13 mouse cellular contexts compared by ENCODE assay signal in the genomic region with DNA sequence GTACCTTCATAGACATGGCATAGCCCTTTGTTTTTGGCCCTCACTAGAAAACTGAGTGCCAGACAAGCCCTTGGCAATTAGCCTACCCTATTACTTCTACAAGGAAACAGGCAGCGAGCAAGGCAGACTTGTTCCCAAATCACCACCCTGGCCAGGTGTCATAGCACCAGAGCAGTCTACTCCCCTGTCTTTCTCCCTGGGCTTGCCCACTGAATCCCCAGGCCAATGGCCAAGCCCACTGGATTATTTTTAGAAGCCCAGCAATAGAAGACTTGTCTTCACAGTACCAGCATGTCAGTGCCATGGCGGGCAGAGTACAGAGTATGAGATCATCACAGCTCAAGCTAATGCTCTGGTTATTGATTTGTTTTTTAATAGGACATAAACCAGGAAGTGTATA. TPM values are rescaled to one million over a fixed set of nuclear protein-coding genes. Genes with fewer than 3 reads are reported as not detected.
DNase-seq lines count a peak whose midpoint lies in the region; ATAC-seq lines count a peak whose summit lies in the region.
"Had no signal": no experiment of that assay in that cellular context is flagged by ENCODE, and none has a peak within 500 bp of the region (broad histone marks: within the 10 kb centered on the region; RNA-seq: fewer than 3 reads in every experiment).

No protein-coding gene starts in this region.

- H3K27me3 ChIP-seq in heart, embryonic 13.5 days (replicated peaks): no peaks in the 10 kb centered on the region
- H3K27me3 ChIP-seq in heart, embryonic 12.5 days (replicated peaks): no peaks in the 10 kb centered on the region
- no peaks in the 10 kb centered on the region for H3K27me3 ChIP-seq in liver, embryonic 15.5 days
- no peaks in the 10 kb centered on the region for H3K27me3 ChIP-seq in forebrain, embryonic 16.5 days (replicated peaks; ENCODE audit: control insufficient read depth, insufficient read depth, low read length)
- H3K27me3 ChIP-seq: Patski had no signal

- no peak overlapping the region for H3K9ac ChIP-seq in heart, embryonic 13.5 days
- no peak overlapping the region for H3K9ac ChIP-seq in heart, embryonic 12.5 days
- no peak overlapping the region for H3K9ac ChIP-seq in liver, embryonic 15.5 days
- no peak overlapping the region for H3K9ac ChIP-seq in forebrain, embryonic 16.5 days (replicated peaks; ENCODE audit: low read depth, low read length)

- H3K27ac ChIP-seq in heart, embryonic 13.5 days (replicated peaks): peak overlapping the region; percentile 55; the same call in 1 of the 2 replicates
- H3K27ac ChIP-seq in heart, embryonic 12.5 days (ENCODE audit: poor library complexity, severe bottlenecking): no peak overlapping the region
- H3K27ac ChIP-seq in liver, embryonic 15.5 days (replicated peaks): peak overlapping the region; percentile 45
- no peak overlapping the region for H3K27ac ChIP-seq in forebrain, embryonic 16.5 days (ENCODE audit: low read length)
- H3K27ac ChIP-seq: hindbrain, embryonic 10.5 days; midbrain, embryonic 10.5 days had no signal

- no peaks in the 10 kb centered on the region for H3K9me3 ChIP-seq in heart, embryonic 13.5 days
- H3K9me3 ChIP-seq in heart, embryonic 12.5 days (replicated peaks): no peaks in the 10 kb centered on the region
- no peaks in the 10 kb centered on the region for H3K9me3 ChIP-seq in liver, embryonic 15.5 days (replicated peaks)
- no peaks in the 10 kb centered on the region for H3K9me3 ChIP-seq in forebrain, embryonic 16.5 days (ENCODE audit: control insufficient read depth, low read length)
- H3K9me3 ChIP-seq: hindbrain, embryonic 10.5 days; midbrain, embryonic 10.5 days had no signal

- H3K4me2 ChIP-seq in heart, embryonic 13.5 days: no peak overlapping the region
- no peak overlapping the region for H3K4me2 ChIP-seq in heart, embryonic 12.5 days
- H3K4me2 ChIP-seq in liver, embryonic 15.5 days: no peak overlapping the region
- no peak overlapping the region for H3K4me2 ChIP-seq in forebrain, embryonic 16.5 days (ENCODE audit: low read length)

- ATAC-seq in heart, embryonic 13.5 days (ENCODE audit: extremely low read depth, insufficient number of reproducible peaks, low FRiP score, low TSS enrichment): no peak
- no peak for ATAC-seq in heart, embryonic 12.5 days (ENCODE audit: insufficient number of reproducible peaks, low FRiP score)
- no peak for ATAC-seq in liver, embryonic 15.5 days (ENCODE audit: insufficient read depth)
- ATAC-seq in forebrain, embryonic 16.5 days: no peak
- ATAC-seq: Patski had no signal

- WGBS in heart, embryonic 13.5 days: 50% methylated on average over 2 of the region's 2 CpGs
- 71% methylated on average over 2 of the region's 2 CpGs for WGBS in heart, embryonic 12.5 days
- WGBS in liver, embryonic 15.5 days (ENCODE audit: insufficient replicate concordance): 85% methylated on average over 2 of the region's 2 CpGs
- 84% methylated on average over 2 of the region's 2 CpGs for WGBS in forebrain, embryonic 16.5 days

- peaks cover 97% of the 10 kb centered on the region for H3K36me3 ChIP-seq in heart, embryonic 13.5 days
- H3K36me3 ChIP-seq in heart, embryonic 12.5 days: peaks cover 89% of the 10 kb centered on the region
- peaks cover 81% of the 10 kb centered on the region for H3K36me3 ChIP-seq in liver, embryonic 15.5 days (replicated peaks)
- H3K36me3 ChIP-seq in forebrain, embryonic 16.5 days (ENCODE audit: control insufficient read depth, insufficient read depth): peaks cover 14% of the 10 kb centered on the region

- DNase-seq in cerebellum, adult 18-20 months: peak; percentile 43 to 56
- no peak for DNase-seq in cerebellum, postnatal 4 days (ENCODE audit: low spot score in 2 of 2)
- no peak for DNase-seq in liver
- DNase-seq in spleen, adult 18-20 months: no peak
- DNase-seq: lung, postnatal 14 days had no signal

- no peak overlapping the region for H3K4me3 ChIP-seq in heart, embryonic 13.5 days
- no peak overlapping the region for H3K4me3 ChIP-seq in heart, embryonic 12.5 days
- H3K4me3 ChIP-seq in liver, embryonic 15.5 days (replicated peaks): no peak overlapping the region
- no peak overlapping the region for H3K4me3 ChIP-seq in forebrain, embryonic 16.5 days (replicated peaks; ENCODE audit: low read length)
- H3K4me3 ChIP-seq: erythroblast, embryonic 14.5 days; hindbrain, embryonic 10.5 days; midbrain, embryonic 10.5 days had no signal

- H3K4me1 ChIP-seq in heart, embryonic 13.5 days: peaks cover 12% of the 10 kb centered on the region
- H3K4me1 ChIP-seq in heart, embryonic 12.5 days (replicated peaks): peaks cover 12% of the 10 kb centered on the region
- 0 out of 2 replicates have a peak, but pooled peaks cover 6% of the 10 kb centered on the region for H3K4me1 ChIP-seq in liver, embryonic 15.5 days (replicated peaks)
- H3K4me1 ChIP-seq in forebrain, embryonic 16.5 days (replicated peaks; ENCODE audit: control insufficient read depth, insufficient read depth, low read length): no peaks in the 10 kb centered on the region
- H3K4me1 ChIP-seq: hindbrain, embryonic 10.5 days; midbrain, embryonic 10.5 days had no signal

RNA-seq across cellular contexts. Expression of gene Aco2, which starts 26.6 kb away (rescaled TPM):
- 486 and 514 TPM in 2 replicates for polyA plus RNA-seq in heart, embryonic 13.5 days (2015; fragmentation: Nextera tagmentation; extraction: Ambion mirVana)
- 497 and 519 TPM in 2 replicates for polyA plus RNA-seq in heart, embryonic 12.5 days (2016; fragmentation: Nextera tagmentation; extraction: Ambion mirVana)
- polyA plus RNA-seq in liver, embryonic 15.5 days (2015; fragmentation: Nextera tagmentation; extraction: Ambion mirVana): 98.9 and 107 TPM in 2 replicates
- polyA plus RNA-seq in forebrain, embryonic 16.5 days (2015; fragmentation: Nextera tagmentation; extraction: Ambion mirVana): 259 and 260 TPM in 2 replicates

RNA-seq across cellular contexts. Expression of gene Phf5a, which starts 27.0 kb away (rescaled TPM):
- 92.7 and 114 TPM in 2 replicates for polyA plus RNA-seq in heart, embryonic 13.5 days (2015; fragmentation: Nextera tagmentation; extraction: Ambion mirVana)
- polyA plus RNA-seq in heart, embryonic 12.5 days (2016; fragmentation: Nextera tagmentation; extraction: Ambion mirVana): 88.9 and 89.3 TPM in 2 replicates
- polyA plus RNA-seq in liver, embryonic 15.5 days (2015; fragmentation: Nextera tagmentation; extraction: Ambion mirVana): 91.3 and 103 TPM in 2 replicates
- 130 and 132 TPM in 2 replicates for polyA plus RNA-seq in forebrain, embryonic 16.5 days (2015; fragmentation: Nextera tagmentation; extraction: Ambion mirVana)

RNA-seq across cellular contexts. Expression of gene Polr3h, which starts 27.3 kb away (rescaled TPM):
- polyA plus RNA-seq in heart, embryonic 13.5 days (2015; fragmentation: Nextera tagmentation; extraction: Ambion mirVana): 128 and 146 TPM in 2 replicates
- polyA plus RNA-seq in heart, embryonic 12.5 days (2016; fragmentation: Nextera tagmentation; extraction: Ambion mirVana): 106 and 121 TPM in 2 replicates
- 56.9 and 68.4 TPM in 2 replicates for polyA plus RNA-seq in liver, embryonic 15.5 days (2015; fragmentation: Nextera tagmentation; extraction: Ambion mirVana)
- 93.8 and 103 TPM in 2 replicates for polyA plus RNA-seq in forebrain, embryonic 16.5 days (2015; fragmentation: Nextera tagmentation; extraction: Ambion mirVana)

RNA-seq across cellular contexts. Expression of gene Csdc2, which starts 37.8 kb away (rescaled TPM):
- polyA plus RNA-seq in heart, embryonic 13.5 days (2015; fragmentation: Nextera tagmentation; extraction: Ambion mirVana): 5.9 and 7.0 TPM in 2 replicates
- 6.2 and 6.3 TPM in 2 replicates for polyA plus RNA-seq in heart, embryonic 12.5 days (2016; fragmentation: Nextera tagmentation; extraction: Ambion mirVana)
- polyA plus RNA-seq in liver, embryonic 15.5 days (2015; fragmentation: Nextera tagmentation; extraction: Ambion mirVana): 0.91 and 0.96 TPM in 2 replicates
- polyA plus RNA-seq in forebrain, embryonic 16.5 days (2015; fragmentation: Nextera tagmentation; extraction: Ambion mirVana): 133 and 182 TPM in 2 replicates
- polyA plus RNA-seq: erythroblast, embryonic 14.5 days had no signal

RNA-seq across cellular contexts. Expression of gene Tob2, which starts 40.2 kb away (rescaled TPM):
- polyA plus RNA-seq in heart, embryonic 13.5 days (2015; fragmentation: Nextera tagmentation; extraction: Ambion mirVana): 11.8 and 13.8 TPM in 2 replicates
- polyA plus RNA-seq in heart, embryonic 12.5 days (2016; fragmentation: Nextera tagmentation; extraction: Ambion mirVana): 14.6 and 14.7 TPM in 2 replicates
- polyA plus RNA-seq in liver, embryonic 15.5 days (2015; fragmentation: Nextera tagmentation; extraction: Ambion mirVana): 11.1 and 12.2 TPM in 2 replicates
- polyA plus RNA-seq in forebrain, embryonic 16.5 days (2015; fragmentation: Nextera tagmentation; extraction: Ambion mirVana): 19.4 and 23.8 TPM in 2 replicates

Comparison
In these comparisons a context has a peak if more than half of its experiments do, and no peak if none do; other contexts are left out.
1. DNase-seq: peak in cerebellum, adult 18-20 months (2 of 2); none in cerebellum, postnatal 4 days (0 of 2), liver (single experiment) and spleen, adult 18-20 months (0 of 2).
2. H3K27ac ChIP-seq: peak in heart, embryonic 13.5 days (single experiment) and liver, embryonic 15.5 days (single experiment); none in heart, embryonic 12.5 days (single experiment) and forebrain, embryonic 16.5 days (single experiment).